Mouse (Mus musculus): ENCODE data around the gene Hoxd9.

Gene Hoxd9

DNA sequence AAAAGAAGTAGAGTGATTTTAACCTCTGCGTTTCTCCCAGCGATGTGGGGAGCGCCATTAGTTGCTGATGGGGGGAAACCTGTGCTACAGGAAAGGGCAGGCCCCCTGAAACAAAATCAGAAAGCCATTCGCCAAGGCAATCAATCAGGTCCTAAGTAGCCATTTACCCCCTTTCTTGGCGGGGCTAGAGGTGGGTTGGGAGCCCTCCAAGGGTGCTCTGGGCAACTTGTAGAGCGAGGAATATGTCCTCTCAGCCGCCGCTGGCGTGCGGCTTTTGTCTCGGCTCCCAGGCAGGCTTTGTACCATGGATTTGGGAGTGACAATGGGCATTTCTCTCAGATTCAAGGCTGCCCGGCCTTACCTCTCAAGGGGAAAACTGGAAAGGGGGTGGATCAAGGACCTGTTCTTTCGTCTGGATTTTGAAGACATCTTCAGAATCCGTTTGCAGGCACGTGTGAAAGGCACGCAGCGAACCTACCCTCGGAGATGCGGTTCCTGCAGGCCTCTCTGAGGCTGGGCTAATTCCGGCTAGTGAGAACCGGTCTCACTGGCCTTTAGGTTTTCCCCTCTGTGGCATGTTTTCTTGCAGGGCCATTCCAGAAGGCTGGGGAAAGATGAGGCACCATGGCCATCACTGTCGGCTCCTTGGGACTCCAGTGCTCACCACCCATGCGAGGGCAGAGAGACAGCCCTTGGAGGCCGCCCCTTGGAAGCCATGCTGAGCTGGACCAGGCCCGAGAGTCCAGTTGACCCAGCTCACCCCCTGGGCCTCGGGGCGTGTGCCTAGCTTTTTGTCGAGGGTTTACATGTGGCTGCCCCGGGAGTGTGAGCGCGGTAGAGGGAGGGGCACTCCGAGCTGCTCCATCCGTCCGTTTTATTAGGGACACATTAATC lies 838 bp upstream of the Hoxd9 start:
- DNase-seq (ENCODE audit: low spot score in 2 of 2): no peak

DNA sequence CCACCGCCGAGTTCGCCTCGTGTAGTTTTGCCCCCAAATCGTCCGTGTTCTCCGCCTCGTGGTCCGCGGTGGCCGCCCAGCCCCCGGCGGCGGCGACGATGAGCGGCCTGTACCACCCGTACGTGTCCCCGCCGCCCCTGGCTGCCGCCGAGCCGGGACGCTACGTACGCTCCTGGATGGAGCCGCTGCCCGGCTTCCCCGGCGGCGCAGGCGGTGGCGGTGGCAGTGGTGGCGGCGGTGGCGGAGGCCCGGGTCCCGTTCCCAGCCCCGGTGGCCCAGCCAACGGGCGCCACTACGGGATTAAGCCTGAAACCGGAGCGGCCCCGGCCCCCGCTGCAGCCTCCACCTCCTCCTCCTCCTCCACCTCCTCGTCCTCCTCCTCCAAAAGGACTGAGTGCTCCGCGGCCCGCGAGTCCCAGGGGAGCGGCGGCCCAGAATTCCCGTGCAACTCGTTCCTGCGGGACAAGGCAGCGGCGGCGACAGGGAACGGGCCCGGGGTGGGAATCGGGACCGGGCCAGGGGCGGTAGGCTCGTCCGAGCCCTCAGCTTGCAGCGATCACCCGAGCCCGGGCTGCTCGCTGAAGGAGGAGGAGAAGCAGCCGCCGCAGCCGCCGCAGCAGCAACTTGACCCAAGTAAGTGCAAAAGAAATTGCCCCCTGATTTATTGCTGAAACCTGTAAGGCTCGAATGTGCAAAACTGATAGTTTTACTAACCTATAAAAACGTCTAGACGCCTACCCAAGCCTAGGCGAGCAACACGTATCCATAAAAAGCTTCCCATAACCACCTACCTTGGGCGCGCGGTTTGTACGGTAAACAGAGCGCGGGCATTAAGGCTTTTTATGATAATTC lies 900 bp downstream of the Hoxd9 start:
- DNase-seq (ENCODE audit: low spot score in 2 of 2): no peak

DNA sequence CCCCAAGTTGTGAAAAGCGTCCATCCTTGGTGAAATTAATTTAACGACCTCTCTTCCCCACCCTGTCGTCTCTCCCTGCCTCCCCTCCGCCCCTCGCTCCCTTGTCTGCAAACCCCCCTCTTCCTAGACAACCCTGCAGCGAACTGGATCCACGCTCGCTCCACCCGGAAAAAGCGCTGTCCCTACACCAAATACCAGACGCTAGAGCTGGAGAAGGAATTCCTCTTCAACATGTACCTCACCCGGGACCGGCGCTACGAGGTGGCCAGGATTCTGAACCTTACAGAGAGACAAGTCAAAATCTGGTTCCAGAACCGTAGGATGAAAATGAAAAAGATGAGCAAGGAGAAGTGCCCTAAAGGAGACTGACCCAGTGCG lies 1.5 kb downstream of the Hoxd9 start:
- no peak for DNase-seq (ENCODE audit: low spot score in 2 of 2)

DNA sequence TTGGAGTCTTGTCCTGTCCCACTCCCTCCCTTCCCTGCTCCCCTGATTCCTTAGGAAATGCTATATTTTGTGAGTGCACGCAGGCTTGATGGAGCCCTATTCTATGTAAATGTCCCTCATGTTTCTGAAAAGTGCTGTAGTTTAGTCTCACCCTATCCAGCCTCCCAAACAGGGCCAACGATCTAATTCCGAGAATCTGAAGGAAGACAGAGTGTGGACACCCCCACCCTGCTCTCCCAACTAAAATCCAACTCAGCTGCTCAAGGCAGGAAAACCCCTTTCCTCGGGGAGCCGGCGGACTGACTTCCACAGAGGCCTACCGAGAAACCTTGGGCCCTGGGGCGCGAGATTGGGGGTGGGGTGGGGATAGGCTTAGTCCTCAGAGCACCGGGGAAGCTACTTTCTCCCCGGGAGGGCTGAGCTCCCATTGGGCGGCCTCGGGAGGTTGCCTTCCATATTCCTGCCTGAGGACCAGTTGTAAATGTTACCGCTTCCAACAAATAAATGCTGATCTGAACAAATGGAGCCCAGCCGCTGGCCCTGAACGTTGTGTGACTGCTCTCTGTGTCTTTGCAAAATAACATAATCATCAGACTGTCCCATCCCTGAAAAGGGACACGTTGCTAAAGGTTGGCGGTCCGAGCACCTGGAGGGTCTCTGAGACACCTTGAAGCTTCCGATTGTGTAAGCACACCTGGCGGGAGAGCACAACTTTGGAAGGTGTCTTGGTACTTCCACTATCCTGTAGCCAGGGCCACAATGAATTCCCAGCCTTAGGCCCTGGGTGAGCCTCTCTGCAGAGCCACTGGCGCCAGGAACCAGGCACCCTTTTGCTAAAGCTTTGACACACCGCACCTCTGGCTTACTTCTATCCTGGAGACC lies 2.4 kb downstream of the Hoxd9 start:
- no peak for DNase-seq (ENCODE audit: low spot score in 2 of 2)

DNA sequence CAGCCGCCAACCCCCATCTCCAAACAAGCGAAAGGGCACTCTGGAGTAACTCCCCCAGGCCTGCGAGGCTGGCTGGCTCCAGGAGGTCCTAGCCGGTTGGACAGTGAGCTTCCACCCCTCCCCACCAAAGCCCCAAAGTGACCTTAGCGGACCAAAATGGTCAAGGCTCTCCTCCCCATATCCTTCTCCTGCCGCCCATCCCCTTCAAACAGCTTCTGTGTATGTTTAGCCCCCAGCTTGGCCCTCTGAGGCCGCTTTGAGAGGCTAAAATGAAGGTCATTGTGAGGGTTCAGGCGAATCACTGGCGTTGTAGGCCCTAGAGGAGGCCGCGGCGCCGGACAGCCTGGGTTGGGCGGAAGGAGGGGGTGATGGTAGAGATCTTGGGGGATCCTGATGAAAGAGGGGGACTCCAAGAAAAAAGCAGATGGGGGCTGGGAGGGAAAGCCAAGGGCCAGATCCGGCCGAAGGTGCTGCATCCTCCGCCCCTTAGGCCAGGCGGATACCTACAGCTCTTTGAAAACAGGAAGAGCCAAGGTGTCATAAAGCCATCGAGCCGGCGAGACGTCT lies 3.1 kb downstream of the Hoxd9 start:
- no peak for DNase-seq (ENCODE audit: low spot score in 2 of 2)

DNA sequence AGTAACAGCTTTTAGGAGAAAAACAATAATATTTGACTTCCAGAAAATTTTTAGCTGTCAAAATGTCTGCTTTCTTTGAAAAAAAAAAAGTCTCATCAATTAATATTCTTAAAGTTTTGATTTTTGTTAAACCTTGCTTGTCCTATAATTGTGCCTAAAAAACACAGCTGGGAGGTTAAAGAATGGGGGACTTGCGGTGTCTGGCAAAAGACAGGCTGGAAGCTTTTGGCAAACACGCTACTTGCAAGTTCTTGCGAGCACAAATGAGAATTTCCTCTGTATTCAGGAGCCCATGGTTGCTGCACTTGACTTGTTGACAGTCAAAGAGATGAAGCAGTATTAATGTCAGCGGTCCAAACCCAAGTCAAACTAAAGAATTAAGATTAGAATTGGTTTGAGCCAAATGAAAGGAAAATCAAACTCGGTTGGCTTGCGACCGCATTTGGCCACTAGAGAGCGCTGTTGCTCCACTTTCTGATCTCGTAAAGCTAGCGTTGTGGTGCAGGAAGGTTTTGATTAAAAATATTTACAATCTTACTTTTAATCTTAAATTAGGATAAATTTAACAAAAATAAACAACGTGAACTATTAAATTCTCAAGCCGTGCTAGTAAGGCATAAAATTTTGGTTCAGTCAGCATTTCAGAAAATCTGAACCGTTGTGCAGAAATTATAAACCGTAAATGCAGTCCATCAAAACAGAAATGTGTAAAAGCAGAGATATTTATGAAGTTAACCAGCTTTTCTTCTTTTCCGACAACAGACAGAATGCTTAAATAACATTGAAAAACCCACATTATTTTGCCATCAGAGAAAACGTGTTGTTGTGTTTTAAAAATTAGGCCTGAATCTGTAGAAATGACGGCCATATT lies 4.7 kb downstream of the Hoxd9 start:
- DNase-seq (ENCODE audit: low spot score in 2 of 2): peak in 1 of 2 experiments; percentile 40

DNA sequence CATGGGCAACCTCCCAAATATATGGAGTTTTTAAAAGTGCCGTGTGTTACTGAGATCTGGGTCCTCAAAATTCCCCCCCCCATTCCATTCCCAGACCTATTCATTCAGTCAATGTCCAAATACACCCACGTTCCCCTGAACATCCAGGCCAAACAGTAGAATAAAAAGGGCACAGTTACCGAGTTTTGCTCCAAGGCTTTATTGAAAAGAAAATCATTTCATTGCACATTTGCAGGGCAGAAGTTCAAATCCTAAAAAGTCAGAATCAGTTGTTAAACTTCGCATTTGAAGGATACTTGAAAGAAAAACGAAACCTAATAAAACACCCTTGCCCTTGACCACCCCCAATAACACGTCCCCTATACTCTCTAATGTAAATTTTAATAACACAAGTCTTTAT lies 5.3 kb downstream of the Hoxd9 start:
- no peak for DNase-seq (ENCODE audit: low spot score in 2 of 2)

DNA sequence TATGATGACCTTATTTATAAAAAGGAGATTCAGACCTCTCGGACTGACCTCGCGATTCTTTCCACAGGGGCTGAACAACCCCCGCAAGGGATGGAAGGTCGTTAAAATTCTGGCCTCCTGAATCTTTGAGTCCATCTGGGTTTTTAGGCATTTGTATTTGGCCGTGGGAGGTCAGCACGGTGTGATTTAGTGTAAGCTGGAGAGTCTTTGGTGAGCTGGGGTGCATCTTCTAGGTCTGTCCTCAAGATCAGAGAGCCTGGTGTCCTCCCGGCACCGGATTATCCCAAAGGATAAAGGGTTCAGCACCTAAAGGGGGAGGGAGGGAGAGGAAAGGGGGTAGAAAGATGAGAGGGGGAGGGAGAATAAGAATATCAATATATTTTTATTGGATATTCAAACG lies 5.8 kb downstream of the Hoxd9 start:
- no peak for DNase-seq (ENCODE audit: low spot score in 2 of 2)

DNA sequence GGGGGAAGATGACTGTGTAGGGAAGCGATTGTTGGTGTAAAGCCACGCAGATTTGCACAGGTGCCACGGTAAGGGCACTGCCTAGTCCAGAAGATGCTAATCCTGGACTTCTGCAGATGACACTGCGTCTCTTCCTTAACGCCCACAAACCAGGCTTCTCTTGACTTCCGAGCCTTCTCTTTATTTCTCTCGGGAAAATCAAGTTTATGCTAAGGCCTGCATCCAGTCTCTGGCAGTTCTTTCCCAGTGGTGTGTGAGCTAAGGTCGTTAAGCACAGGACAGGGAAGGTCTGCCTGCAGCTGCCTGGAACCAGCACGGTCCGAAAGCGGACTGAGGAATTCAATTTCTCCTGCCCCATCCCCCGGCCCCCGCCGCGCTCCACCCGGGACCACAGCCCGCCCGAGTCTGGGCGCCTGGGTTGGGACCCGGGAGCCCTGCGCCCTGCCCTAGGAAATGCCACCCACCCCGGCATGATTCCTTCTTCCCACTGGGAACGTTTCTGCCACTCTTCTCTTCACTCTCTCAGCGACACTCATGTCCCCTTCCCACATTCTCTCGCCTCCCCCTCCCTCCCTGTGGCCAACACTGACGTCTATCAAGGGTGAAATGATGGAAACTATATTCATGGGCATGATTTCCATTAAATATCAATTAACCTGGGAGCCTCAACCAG lies 6.3 kb downstream of the Hoxd9 start:
- no peak for DNase-seq (ENCODE audit: low spot score in 2 of 2)

DNA sequence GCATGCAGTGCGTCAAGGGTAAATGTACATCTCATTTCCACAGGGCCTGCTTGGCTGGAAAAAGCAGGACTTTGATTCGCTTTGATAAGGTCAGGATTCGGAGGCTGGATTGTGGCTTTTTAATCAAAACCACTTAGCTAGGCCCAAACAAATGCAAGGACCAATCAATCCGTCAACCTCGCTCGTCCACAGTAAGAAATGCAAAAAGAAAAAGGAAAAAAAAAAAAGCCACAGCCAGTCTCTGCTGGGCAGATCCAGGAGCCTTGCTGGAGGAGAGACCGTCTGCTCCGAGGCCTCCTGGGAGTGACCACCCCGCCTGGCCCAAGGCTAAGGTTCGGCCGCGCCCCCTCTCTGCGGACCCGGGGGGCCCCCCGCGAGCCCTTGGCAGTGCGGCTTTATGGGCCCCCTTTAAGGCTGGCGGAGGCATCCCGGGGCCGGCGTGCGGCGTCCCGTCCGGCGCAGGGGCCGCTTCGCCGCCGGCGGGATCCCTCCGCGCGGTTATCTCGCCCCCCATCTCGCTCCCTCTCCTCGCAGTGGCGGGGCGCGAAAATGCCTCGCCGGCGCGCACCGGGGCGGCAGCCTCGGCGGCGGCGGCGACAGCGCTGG lies 7.0 kb downstream of the Hoxd9 start, which contains the start of gene Hoxd8:
TSS of gene Hoxd8 (plus strand) at position 223 of the 606 bp plus-strand sequence.
- no peak for DNase-seq (ENCODE audit: low spot score in 2 of 2)

DNA sequence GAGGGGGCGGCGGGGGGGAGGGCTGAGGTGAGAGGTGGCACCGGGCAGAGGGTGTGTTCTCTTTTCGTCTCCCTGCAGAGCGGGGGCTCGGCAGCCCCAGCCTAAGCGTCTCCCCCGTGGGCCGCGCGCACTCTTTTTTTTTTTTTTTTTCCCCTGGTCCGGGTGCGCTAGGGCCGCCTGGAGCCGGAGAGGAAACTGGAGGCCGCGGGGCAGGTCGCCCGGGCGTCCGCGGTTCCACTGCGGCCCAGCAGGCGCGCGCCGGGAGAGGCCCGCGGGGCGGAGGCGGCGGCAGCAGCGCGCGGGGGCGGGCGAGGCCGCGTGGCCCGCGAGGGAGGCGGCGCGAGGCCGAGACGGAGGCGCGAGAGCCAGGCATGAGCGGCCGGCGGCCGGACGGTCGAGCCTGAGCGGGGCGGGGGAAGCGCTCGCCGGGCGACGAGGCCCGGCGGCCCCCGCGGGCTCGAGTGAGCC lies 7.5 kb downstream of the Hoxd9 start:
- no peak for DNase-seq (ENCODE audit: low spot score in 2 of 2)

DNA sequence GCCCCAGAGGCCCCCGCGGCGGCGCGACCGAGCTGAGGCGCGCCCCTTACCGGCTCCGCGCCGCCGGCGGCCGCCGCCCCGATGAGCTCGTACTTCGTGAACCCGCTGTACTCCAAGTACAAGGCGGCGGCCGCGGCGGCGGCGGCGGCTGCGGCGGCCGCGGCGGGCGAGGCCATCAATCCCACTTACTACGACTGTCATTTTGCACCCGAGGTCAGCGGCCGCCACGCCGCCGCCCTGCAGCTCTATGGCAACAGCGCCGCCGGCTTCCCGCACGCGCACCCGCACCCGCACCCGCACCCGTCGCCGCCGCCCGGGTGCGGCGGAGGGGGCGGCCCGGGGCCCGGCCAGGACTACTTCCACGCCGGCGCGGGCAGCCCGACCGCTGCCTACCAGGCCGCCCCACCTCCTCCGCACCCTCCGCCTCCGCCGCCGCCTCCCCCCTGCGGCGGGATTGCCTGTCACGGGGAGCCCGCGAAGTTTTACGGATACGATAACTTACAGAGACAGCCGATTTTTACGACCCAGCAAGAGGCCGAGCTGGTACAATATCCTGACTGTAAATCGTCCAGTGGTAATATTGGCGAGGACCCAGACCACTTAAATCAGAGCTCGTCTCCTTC lies 8.1 kb downstream of the Hoxd9 start:
- no peak for DNase-seq (ENCODE audit: low spot score in 2 of 2)

DNA sequence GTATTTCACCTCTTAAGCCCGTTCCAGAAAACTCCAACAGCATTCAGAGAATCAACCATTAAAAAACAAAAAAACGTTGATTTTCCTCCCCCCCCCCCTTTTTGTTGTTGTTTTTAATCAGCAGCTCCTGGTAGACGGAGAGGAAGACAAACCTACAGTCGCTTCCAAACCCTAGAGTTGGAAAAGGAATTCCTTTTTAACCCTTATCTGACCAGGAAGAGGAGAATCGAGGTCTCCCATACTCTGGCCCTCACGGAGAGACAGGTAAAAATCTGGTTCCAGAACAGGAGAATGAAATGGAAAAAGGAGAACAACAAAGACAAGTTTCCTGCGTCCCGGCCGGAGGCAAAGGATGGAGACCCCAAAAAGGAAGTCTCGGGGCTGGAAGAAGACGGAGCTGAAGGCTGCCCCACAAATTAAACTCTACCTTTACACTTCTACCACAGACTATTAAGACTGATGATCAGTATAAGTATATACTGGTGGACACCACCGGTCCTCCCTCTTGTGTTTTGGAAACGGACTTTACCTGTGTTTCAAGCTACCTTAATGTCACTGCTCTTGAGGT lies 8.9 kb downstream of the Hoxd9 start:
- no peak for DNase-seq (ENCODE audit: low spot score in 2 of 2)

DNA sequence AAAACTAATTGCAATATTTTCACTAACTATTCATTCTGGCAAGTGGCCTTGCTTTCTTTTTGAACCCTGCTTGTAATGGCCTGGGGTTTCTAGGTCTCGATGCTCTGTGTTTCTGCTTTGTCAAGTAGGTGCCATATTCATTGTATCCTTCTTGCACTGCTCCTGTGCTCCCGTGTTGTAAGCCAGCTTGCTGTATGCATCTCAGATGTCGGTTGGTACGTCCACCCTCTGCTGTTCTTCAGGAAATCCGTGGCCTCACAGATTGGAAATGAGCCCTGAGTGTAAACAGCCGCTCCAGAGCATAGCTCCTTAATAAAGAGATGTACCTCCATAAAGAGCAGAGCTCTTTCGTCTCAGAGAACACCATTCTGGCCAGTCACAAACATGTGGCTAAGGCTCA lies 10.1 kb downstream of the Hoxd9 start:
- DNase-seq (ENCODE audit: low spot score in 2 of 2): no peak

DNA sequence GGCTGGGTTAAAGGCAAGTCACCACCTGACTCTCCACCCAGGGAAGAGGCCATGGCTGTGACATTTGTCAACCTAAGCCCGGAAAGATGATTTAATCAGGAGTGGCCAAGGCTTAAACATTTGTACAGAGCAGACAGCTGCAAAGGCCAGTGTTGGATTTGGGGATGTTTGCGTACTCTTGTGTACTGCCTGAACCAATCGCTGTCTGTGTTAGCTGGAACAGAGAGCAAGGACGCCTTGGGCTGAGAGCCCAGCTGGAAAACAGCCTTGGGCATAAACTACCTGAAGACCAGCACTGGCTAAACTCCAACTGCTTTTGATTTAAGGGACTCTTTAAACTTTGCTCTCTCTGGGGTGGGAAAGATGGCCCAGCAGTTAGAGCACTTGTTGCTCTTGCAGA lies 11.1 kb downstream of the Hoxd9 start:
- no peak for DNase-seq (ENCODE audit: low spot score in 2 of 2)

DNA sequence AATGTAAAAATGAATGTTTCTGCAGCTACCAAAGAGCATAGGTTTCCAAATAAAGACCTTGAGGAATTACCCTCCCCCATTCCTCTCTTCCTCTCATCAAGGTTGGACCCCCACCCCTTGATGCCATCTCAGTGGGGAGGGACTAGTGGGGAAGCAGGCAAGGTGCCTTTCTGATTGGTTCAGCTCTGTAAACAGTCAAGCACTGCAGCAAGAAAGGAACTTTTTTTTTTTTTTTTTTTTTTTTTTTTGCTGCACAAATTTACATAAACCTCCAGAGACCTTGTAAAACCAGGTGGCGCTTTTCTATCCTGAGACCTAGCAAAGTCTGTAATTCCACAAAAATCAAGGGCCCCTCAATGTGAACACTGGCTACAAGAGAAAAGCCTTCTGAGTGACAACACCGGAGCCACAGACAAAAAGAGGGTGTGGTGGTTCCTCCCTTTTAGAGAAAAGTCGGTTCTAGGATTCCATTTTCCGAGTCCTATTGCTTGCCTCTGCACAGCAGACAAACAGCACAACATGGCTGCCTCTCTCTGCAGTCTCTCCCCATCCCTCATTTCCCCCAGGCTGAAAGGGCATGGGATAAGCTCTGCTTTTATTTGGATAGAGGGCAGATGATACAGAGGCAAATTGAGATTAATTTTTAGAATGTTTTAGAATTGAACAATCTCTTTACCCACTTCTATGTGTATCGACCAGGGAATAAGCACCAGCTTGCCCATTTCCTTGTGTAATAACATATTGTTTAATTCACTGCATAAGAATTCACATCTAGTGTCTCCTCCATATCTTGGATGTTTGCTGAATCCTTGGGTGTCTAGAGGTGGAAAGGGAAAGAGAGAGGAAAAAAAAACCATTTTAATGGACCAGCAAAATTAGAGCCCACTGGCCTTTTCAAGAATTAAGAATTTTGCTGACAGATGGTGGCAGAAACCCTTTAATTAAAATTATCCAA lies 12.2 kb downstream of the Hoxd9 start:
- DNase-seq (ENCODE audit: low spot score in 2 of 2): no peak

DNA sequence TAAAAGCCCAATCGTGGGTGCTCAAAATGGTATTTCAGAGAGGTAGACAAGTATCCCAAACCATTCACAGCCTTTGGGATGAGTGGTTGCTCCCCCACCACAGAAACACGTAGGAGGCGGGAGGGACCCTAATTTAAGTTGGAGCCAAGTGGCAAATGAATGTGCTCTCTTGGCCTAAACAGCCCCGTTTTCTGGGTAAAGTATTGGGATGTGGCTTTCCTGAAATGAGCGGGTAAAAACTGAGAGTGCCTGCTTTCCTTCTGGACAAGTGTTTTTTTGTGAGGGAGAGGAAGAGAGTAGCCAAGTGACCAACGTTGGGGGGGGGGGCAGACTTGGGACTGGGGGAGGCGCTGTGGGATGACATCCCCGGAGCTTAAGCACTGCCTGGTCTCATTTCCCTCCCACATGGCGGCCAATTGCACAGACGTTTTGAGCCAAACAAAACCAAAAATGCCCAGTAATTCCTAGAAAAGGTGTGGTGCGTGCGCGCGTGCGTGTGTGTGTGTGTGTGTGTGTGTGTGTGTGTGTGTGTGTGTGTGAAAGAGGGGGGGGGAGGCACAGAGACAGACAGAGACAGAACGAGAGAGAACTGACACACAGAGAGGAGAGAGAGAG lies 13.5 kb downstream of the Hoxd9 start:
- DNase-seq (ENCODE audit: low spot score in 2 of 2): no peak
